Mouse (Mus musculus): Measurements from ENCODE around the gene Ly6g5b.

Ly6g5b gene

DNA sequence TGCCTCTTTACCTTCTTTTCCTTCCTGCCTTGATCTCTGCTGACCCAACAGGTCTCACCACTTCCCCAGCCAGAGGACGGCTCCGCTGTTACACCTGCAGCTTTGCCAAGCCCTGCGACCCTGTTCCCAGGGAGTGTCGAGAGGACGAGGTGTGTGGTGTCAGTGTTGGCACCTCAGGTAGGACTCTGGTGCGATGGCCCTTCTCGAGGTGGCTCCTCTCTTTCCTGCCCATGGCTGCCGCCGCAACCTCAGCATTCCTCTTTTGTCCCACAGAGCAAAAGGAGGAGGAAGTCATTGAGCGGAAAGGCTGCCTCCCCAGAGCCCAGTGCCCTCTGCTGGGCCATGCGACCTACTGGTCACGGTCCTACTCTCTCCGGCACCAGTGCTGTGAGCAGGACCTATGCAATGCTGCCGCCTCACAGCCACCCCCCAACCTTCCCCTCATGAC, 37.4 kb downstream of the Ly6g5b start, which contains the start of gene Ly6g6d:
Gene Ly6g6d, minus strand, starts transcription at position 280 of the 448 bp plus-strand sequence.
- peak; percentile 76 for DNase-seq (ENCODE audit: low spot score)

DNA sequence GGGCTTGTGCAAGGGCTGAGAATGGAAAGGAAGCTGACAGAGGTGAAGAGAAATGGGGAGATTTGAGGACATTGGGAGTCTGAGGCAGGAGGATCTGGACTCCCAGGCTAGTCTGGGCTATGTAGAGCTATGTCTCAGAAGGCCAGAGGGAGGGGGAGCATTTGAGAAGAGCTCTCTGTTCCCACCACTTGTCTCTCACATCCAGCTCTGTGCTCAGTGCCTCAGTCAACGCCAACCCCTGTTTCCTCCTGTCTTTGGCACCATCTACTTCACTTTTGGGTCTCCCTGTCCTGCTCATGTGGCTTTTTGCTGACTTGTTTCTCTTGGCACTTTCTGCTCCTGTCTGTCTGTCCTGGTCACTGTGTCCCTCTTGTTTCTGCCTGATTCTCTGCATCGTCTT, 37.9 kb downstream of the Ly6g5b start:
- no peak for DNase-seq (ENCODE audit: low spot score)

DNA sequence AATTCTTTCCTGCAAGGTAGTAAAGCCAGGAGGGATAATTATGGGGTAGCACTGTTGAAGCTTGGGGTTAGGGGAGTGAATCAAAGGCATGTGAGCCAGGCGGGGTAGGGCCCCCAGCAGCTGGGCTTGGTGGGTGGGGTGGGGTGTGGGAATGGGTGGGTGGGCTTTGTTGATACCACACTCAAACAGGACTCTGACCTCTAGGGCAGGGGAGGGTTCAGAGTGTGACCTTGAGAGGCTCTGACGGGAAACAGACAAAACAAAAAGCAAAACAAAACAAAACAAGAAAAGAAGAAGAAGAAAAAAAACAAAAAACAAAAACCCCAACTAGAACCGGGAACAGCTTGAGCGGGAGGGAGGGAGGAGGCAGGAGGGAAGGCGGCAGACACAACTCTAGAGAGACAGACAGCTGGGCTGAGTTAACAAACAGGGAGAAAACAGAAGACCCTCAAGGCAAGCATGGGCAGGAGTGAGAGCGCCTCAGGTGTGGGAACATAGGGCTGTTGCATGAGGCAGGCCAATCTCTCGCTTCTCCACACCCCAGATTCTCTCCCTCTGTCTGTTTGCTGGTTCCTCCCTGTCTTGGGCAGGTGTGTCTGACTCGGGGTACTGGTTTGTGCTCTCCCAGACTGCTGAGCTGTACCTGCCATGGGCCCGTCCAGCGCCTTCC, 38.6 kb downstream of the Ly6g5b start, which contains the start of gene Ly6g6e:
Gene Ly6g6e, plus strand, starts transcription at position 396 of the 670 bp plus-strand sequence.
- DNase-seq (ENCODE audit: low spot score), result no peak

DNA sequence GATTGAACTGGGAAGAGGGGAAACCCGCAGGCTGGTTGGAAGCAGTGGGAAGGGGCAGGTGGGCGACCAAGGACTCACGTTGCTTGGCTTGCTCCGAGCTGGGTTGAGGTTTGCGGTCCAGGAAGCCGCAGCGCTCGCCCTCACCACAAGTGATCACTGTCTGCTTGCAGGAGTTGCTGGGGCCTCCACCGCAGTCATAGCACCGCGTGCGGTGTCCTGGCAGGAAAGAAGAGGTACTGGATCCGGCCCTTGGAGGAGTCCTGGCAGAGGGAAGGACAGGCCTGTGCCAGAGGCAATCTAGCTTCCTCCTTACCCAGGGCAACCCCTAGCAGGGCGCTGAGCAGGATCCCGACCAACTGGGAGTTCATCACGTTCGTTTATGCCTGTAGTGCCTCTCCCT, 41.1 kb downstream of the Ly6g5b start:
- DNase-seq (ENCODE audit: low spot score), result no peak

DNA sequence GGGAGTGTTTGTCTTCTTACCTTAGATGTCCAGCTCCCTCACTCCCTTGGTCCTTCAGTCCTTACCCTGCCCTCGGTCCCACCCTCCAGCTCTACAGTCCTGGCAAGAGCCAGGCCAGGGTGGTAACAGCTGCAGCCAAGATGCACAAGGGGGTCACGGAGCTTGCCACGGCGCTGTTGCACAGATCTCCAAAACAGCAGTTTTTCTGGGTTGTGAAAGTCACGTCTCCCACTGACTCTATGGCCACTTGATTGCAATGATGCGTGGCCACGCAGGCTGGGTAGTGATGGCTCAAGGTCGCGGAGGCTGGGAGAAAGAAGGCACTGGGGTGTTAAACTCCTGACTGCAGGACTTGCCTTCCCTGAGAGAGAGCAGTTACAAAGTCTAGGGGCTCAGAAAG, 43.8 kb downstream of the Ly6g5b start:
- DNase-seq (ENCODE audit: low spot score), result no peak

DNA sequence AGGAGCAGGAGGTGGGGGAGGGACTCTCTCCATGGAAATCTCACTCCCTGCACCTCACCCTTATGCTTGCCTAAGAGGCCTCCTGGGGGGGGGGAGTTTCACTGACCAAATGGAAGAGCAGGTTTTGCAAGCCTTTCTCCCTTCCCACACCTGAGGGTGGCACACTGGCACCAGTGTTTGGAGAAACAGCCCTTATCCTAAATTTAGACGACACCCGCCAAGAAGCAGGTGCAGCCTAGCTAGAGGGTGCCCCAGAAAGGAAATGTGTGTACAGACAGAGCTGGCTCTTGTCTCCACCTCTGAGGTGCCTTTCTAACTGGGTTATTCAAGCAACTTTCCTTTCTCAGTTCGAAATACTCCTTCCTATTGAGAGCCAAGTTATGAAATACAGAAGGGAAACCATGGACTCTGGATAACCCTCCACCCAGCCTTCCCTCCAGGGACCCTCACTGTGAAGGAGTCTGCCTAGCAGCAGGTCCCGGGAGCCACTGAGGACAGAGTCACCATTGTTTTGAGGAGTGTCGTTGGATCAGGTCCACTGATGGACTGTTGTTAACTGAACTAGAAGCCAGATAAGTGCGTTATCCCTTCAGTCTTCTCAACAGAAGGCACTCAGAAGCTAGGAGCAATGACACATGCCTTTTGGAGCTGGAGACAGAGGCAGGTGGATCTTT, 44.5 kb downstream of the Ly6g5b start:
- peak; percentile 67 for DNase-seq (ENCODE audit: low spot score)

DNA sequence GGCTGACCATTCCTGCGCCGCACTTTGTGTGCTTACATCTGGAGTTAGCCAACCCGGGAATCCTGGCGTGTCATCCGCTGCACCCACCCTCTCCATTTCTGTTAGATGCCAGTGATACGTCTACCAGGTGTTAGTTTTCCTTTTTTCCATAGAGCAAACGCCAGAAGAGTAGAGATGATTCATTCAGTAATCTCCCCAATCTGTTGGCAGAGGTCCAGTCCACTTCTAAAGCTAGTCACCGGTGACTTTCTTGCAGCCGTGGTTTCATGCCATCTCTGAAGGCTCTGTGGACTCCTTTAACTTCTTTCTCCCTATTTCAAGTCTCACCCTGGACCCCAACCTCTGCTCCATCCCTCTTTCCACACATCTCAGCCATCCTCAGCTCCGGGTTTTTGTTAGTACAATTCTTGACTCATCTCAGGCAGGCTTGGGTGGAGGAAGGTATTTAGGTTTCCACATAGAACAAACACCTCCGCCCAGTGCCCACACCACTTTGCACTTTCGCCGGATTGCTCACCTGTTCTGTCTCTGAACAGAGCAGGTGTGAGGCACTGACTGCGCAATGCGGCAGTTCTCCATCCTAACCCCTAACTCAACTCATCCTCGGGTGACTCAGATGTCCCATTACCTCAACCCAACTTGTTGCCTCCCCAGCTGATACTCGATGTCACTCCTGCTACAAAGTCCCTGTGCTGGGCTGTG, 46.9 kb downstream of the Ly6g5b start:
- no peak for DNase-seq (ENCODE audit: low spot score)

DNA sequence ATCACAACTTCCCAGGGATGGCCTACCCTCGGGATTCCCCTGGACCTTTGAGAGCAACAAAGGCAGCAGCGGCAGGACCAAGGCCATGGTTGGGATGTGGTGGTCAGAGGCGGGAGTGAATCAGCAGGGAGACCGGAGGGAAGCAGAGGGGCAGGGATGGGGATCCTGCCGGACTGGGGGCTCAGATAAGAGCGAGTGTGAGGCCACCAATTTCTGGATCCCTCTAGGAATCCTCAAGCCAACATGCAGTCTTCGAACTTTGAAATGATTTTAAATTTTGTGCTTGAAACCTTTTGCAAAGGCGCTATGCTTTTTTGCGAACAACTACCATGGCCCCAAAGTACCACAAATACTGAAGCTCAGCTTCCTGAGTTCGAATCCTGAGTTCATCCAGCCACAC, 49.1 kb downstream of the Ly6g5b start, which contains the start of gene Mpig6b:
Gene Mpig6b, minus strand, starts transcription at position 101 of the 400 bp plus-strand sequence.
- no peak for DNase-seq (ENCODE audit: low spot score)

DNA sequence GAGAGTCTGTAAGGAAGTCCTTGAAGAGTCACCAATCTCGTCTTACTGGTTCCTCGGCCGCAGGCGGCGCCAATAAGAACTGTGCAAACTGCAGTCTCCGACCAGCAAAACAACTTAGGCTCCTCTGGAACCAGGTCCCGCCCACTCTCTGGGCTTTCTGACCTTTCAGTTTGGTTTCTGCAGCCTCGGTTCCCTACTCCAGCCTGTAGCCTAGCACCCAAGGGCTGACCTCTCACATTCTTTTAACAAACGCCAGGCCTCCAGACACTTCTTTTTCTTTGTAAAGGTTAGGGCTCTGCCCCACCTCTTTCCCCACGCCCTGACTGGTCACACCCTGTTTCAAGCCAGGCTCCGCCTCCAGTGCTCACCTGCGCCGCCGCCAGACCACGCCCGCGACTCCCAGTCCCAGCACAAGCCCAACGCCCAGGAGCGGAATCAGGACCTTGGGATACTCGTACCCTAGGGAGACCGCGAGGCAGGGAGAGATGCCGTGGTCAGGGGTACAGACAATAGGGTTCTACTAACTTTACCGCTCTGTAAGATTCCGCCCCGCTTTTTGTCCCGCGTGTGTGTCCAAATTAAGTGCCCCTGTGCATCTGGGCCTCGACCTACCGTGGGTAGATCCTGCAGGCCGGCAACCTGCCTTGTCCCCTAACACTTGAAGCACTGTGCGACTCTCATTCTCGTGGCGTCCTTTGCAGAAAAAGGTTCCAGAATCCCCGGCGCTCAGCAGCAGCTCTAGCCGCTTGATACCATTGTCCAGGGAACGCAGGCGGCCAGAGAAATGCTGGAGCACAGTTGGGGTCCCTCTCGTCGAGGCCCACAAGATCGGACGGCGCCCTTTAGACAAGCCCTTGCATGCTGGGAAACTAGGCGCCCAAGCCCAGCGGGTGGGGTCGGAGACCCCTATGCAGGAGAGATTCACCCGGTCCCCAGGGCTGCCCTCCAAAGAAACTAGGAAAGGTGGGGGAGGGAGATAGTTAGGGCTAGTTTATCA, 50.0 kb downstream of the Ly6g5b start, which contains the start of gene Ly6g6c:
Gene Ly6g6c, plus strand, starts transcription at position 438 of the 997 bp plus-strand sequence.
- peak; percentile 87 for DNase-seq (ENCODE audit: low spot score)

DNA sequence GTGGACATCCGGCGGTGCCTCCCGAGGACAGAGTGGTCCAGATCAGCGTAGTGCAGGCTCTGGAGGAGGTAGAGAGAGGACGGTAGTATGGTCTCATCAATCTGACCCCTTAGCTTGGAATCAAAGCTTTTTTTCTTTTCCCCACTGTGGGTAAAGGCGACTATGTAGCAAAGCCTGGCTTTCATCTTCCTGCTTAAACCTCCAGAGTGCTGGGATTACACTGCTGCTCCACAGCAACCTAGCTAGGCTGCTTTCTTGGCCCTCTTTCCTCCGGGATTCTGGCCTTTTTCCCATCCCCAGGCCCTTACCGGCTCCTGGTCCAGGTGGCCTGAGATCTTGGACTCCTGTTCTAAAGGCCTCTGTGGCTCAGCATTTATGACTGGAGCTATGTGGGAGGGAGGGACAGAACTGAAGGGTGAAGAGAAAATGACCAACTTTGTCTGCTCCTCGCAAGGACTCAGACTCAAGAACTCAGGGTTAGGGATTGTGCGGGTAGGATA, 50.8 kb downstream of the Ly6g5b start:
- DNase-seq (ENCODE audit: low spot score), result no peak
